Mouse (Mus musculus): Measurements from ENCODE around the gene Slc9a9. TPM values are rescaled to one million over a fixed set of nuclear protein-coding genes. Genes with fewer than 3 reads are reported as not detected.

The Slc9a9 gene
- 9.6 and 10.5 TPM in 2 replicates for polyA plus RNA-seq (2015; fragmentation: Nextera tagmentation; extraction: Ambion mirVana)

GRCm38 (mm10) chr9:94669791-94670577, at the start of gene Slc9a9:
Gene Slc9a9 (plus strand): TSS chr9:94669909.

Small RNA genes lying within 50 kb of the gene (microRNA-seq; reads per million reads assigned to microRNA genes)
- not detected for gene Mir7656

Other genes starting within 250 kb of the Slc9a9 start
- gene 1190002N15Rik, start 131.8 kb upstream of the Slc9a9 start, polyA plus RNA-seq (2015; fragmentation: Nextera tagmentation; extraction: Ambion mirVana) = 10.4 and 11.7 TPM in 2 replicates